In genomic region chr1:191821326-191822091, GRCm38 (mm10) we compare ENCODE assay signal across 8 mouse cellular contexts. TPM values are rescaled to one million over a fixed set of nuclear protein-coding genes. Genes with fewer than 3 reads are reported as not detected.
DNase-seq lines count a peak whose midpoint lies in the region; ATAC-seq and TF ChIP-seq lines count a peak whose summit lies in the region.

Gene Nek2 (plus strand): TSS chr1:191821444.

- H3K27me3 ChIP-seq in MEL (ENCODE audit: control insufficient read depth in 1 of 2, insufficient read depth in 2 of 2, low read length in 2 of 2): no peaks in the 10 kb centered on the region; a peak in 1 of 4 replicates
- H3K27me3 ChIP-seq in cerebellum, adult 2 months (ENCODE audit: control insufficient read depth, insufficient read depth, low read length): no peaks in the 10 kb centered on the region
- no peaks in the 10 kb centered on the region for H3K27me3 ChIP-seq in forebrain, postnatal 0 days (ENCODE audit: insufficient read depth, low read length)
- no peaks in the 10 kb centered on the region for H3K27me3 ChIP-seq in lung, embryonic 16.5 days (ENCODE audit: control insufficient read depth, insufficient read depth, low read depth, low read length)

- peaks cover 0 to 4% of the 10 kb centered on the region in 2 experiments; a peak in 2 of 4 replicates for H3K36me3 ChIP-seq in MEL (ENCODE audit: control insufficient read depth in 1 of 2, insufficient read depth in 2 of 2, low read length in 2 of 2)
- H3K36me3 ChIP-seq in forebrain, postnatal 0 days (ENCODE audit: insufficient read depth): no peaks in the 10 kb centered on the region
- peaks cover 10% of the 10 kb centered on the region for H3K36me3 ChIP-seq in lung, embryonic 16.5 days (ENCODE audit: control insufficient read depth, insufficient read depth, low read length)

- H3K4me1 ChIP-seq in MEL (ENCODE audit: control insufficient read depth in 1 of 2, insufficient read depth in 2 of 2, low read length in 2 of 2): peaks cover 0 to 9% of the 10 kb centered on the region in 2 experiments; a peak in 1 of 4 replicates
- peaks cover 9% of the 10 kb centered on the region; the same call in 1 of the 2 replicates for H3K4me1 ChIP-seq in cerebellum, adult 2 months (ENCODE audit: control insufficient read depth, insufficient read depth, low read length)
- no peaks in the 10 kb centered on the region for H3K4me1 ChIP-seq in forebrain, postnatal 0 days (ENCODE audit: insufficient read depth)
- H3K4me1 ChIP-seq in lung, embryonic 16.5 days (replicated peaks; ENCODE audit: control insufficient read depth, insufficient read depth, low read length): peaks cover 13% of the 10 kb centered on the region

- H3K9ac ChIP-seq in MEL (ENCODE audit: control insufficient read depth, low read depth, low read length, poor library complexity, severe bottlenecking): peak within 1 kb of the TSS; percentile 93
- peak within 1 kb of the TSS; percentile 44 for H3K9ac ChIP-seq in forebrain, postnatal 0 days
- peak within 1 kb of the TSS; percentile 79 for H3K9ac ChIP-seq in lung, embryonic 16.5 days (ENCODE audit: low read length)

- under 1% methylated on average over 79 of the region's 79 CpGs for WGBS in cerebellum, adult 2 months
- 2% methylated on average over 78 of the region's 79 CpGs for whole genome bisulfite sequencing in forebrain, postnatal 0 days
- WGBS in lung, embryonic 16.5 days: under 1% methylated on average over 79 of the region's 79 CpGs

- peak; percentile 98 for ATAC-seq in forebrain, postnatal 0 days
- ATAC-seq in hematopoietic stem cell, adult 5-6 weeks (replicated peaks in 1 of 2; ENCODE audit: insufficient read depth in 1 of 2, low FRiP score in 2 of 2, low TSS enrichment in 1 of 2, low read depth in 1 of 2, poor library complexity in 2 of 2, severe bottlenecking in 2 of 2): peak; percentile 93 to 94
- ATAC-seq in lung, embryonic 16.5 days (ENCODE audit: low read depth): peak; percentile 96

- peak; percentile 87 to 88 for TF ChIP-seq POLR2A in MEL (IDR thresholded peaks at IDR 0.05; ENCODE audit: control insufficient read depth in 1 of 2, insufficient read depth in 1 of 2, low read depth in 1 of 2, low read length in 2 of 2, poor library complexity in 1 of 2)
- no peak for TF ChIP-seq POLR2A in cerebellum, adult 2 months (IDR thresholded peaks at IDR 0.05; ENCODE audit: borderline replicate concordance, insufficient read depth, low read length)

- peaks cover 10% of the 10 kb centered on the region for H3K79me2 ChIP-seq in MEL (ENCODE audit: control insufficient read depth, insufficient read depth, low read length, poor library complexity)

- peak within 1 kb of the TSS; percentile 69 to 93 for H3K4me3 ChIP-seq in MEL (ENCODE audit: control insufficient read depth in 1 of 2, insufficient read depth in 1 of 2, low read depth in 2 of 2, low read length in 2 of 2)
- peak within 1 kb of the TSS; percentile 78 for H3K4me3 ChIP-seq in cerebellum, adult 2 months (replicated peaks; ENCODE audit: insufficient read depth, low read depth, low read length)
- peak within 1 kb of the TSS; percentile 63 for H3K4me3 ChIP-seq in forebrain, postnatal 0 days (ENCODE audit: low read depth, low read length)
- peak within 1 kb of the TSS; percentile 83 for H3K4me3 ChIP-seq in lung, embryonic 16.5 days (ENCODE audit: low read length)

- no peak for TF ChIP-seq CTCF in MEL (IDR thresholded peaks at IDR 0.05 in 2 of 3, conservative IDR thresholded peaks at IDR 0.05 in 1 of 3; ENCODE audit: control insufficient read depth in 1 of 3, insufficient read depth in 1 of 3, low read depth in 2 of 3, low read length in 3 of 3, poor library complexity in 1 of 3, severe bottlenecking in 1 of 3)
- no peak for TF ChIP-seq CTCF in cerebellum, adult 2 months (IDR thresholded peaks at IDR 0.05; ENCODE audit: borderline replicate concordance, insufficient read depth, low read depth, low read length)
- no peak for TF ChIP-seq CTCF in forebrain, postnatal 0 days (IDR thresholded peaks at IDR 0.05; ENCODE audit: low read depth)

- peak within 1 kb of the TSS; percentile 92 for H3K4me2 ChIP-seq in forebrain, postnatal 0 days (ENCODE audit: low read depth)
- peak within 1 kb of the TSS; percentile 73 for H3K4me2 ChIP-seq in lung, embryonic 16.5 days (ENCODE audit: low read depth, low read length)

- no peaks in the 10 kb centered on the region for H3K9me3 ChIP-seq in MEL (replicated peaks; ENCODE audit: insufficient read depth, low read length)
- no peaks in the 10 kb centered on the region for H3K9me3 ChIP-seq in forebrain, postnatal 0 days (ENCODE audit: low read length)
- H3K9me3 ChIP-seq in lung, embryonic 16.5 days (ENCODE audit: control insufficient read depth, low read length): no peaks in the 10 kb centered on the region

- peak; percentile 98 for DNase-seq in MEL (ENCODE audit: low read depth, low spot score)
- peak; percentile 94 to 95 for DNase-seq in cerebellum, adult 2 months
- DNase-seq in forebrain, postnatal 0 days: peak; percentile 98
- peak; percentile 96 for DNase-seq in layer of hippocampus, adult 9-10 months (ENCODE audit: low spot score)
- DNase-seq in ovary, postnatal 10 days (ENCODE audit: low spot score): peak; percentile 89
- DNase-seq in thymus, postnatal 10 days (ENCODE audit: low spot score in 2 of 2): peak; percentile 92

- no peak for TF ChIP-seq RAD21 in MEL (IDR thresholded peaks at IDR 0.05; ENCODE audit: low read depth, low read length)

- peak within 1 kb of the TSS; percentile 66 for H3K27ac ChIP-seq in MEL (ENCODE audit: control insufficient read depth, low read depth, low read length)
- H3K27ac ChIP-seq in cerebellum, adult 2 months (ENCODE audit: insufficient read depth, low read length): no peak within 1 kb of the TSS
- H3K27ac ChIP-seq in forebrain, postnatal 0 days (ENCODE audit: low read depth, low read length): no peak within 1 kb of the TSS
- peak within 1 kb of the TSS; percentile 75 for H3K27ac ChIP-seq in lung, embryonic 16.5 days (ENCODE audit: low read length)

- TF ChIP-seq EP300 in MEL (IDR thresholded peaks at IDR 0.05; ENCODE audit: low read depth in 1 of 2, low read length in 2 of 2): no peak

TF ChIP-seq in MEL, 35 proteins besides CTCF, POLR2A, EP300 and RAD21 (continues in another document):
- no peak for TF ChIP-seq SMC3 (IDR thresholded peaks at IDR 0.05; ENCODE audit: low read depth, low read length)
- TF ChIP-seq USF1 (IDR thresholded peaks at IDR 0.05; ENCODE audit: low read depth, low read length): peak; percentile 95
- TF ChIP-seq RCOR1 (IDR thresholded peaks at IDR 0.05; ENCODE audit: low read depth, low read length): no peak
- peak; percentile 86 for TF ChIP-seq HCFC1 (IDR thresholded peaks at IDR 0.05; ENCODE audit: low read depth, low read length)
- no peak for TF ChIP-seq GABPA (IDR thresholded peaks at IDR 0.05; ENCODE audit: low read depth, low read length)
- TF ChIP-seq SIN3A (IDR thresholded peaks at IDR 0.05; ENCODE audit: low read length): peak; percentile 100
- no peak for TF ChIP-seq ZNF384 (IDR thresholded peaks at IDR 0.05; ENCODE audit: low read depth, low read length)
- peak; percentile 33; the same call in 1 of the 2 replicates for TF ChIP-seq NRF1 (IDR thresholded peaks at IDR 0.05; ENCODE audit: insufficient read depth, low read depth, low read length, poor library complexity, severe bottlenecking)
- peak; percentile 73 for TF ChIP-seq NELFE (IDR thresholded peaks at IDR 0.05; ENCODE audit: low read depth, low read length)
- no peak for TF ChIP-seq GATA1 (IDR thresholded peaks at IDR 0.05; ENCODE audit: low read depth, low read length)
- peak; percentile 76; the same call in 1 of the 2 replicates for TF ChIP-seq ZMIZ1 (IDR thresholded peaks at IDR 0.05; ENCODE audit: low read depth, low read length)
- no peak for TF ChIP-seq MEF2A (IDR thresholded peaks at IDR 0.05; ENCODE audit: extremely low read depth, insufficient replicate concordance, low read depth, low read length, poor library complexity, severe bottlenecking)
- peak; percentile 70; the same call in 1 of the 2 replicates for TF ChIP-seq ELF1 (IDR thresholded peaks at IDR 0.05; ENCODE audit: low read depth, low read length)
- TF ChIP-seq TBP (IDR thresholded peaks at IDR 0.05; ENCODE audit: low read depth, low read length): 0 out of 2 replicates have a peak, but pooled peaks have one; percentile 33
- no peak for TF ChIP-seq MAFK (IDR thresholded peaks at IDR 0.05; ENCODE audit: borderline replicate concordance, low read depth, low read length)
- TF ChIP-seq CHD1 (IDR thresholded peaks at IDR 0.05; ENCODE audit: low read depth, low read length): no peak
- TF ChIP-seq MYC (IDR thresholded peaks at IDR 0.05; ENCODE audit: low read depth, low read length): 0 out of 2 replicates have a peak, but pooled peaks have one; percentile 40
- TF ChIP-seq E2F4 (IDR thresholded peaks at IDR 0.05; ENCODE audit: borderline replicate concordance, low read depth, low read length): no peak
- peak; percentile 78 for TF ChIP-seq MAX (IDR thresholded peaks at IDR 0.05; ENCODE audit: low read length)
- TF ChIP-seq UBTF (IDR thresholded peaks at IDR 0.05; ENCODE audit: borderline replicate concordance, insufficient read depth, low read depth, low read length): no peak
- TF ChIP-seq KAT2A (conservative IDR thresholded peaks at IDR 0.05; ENCODE audit: low read depth, low read length): no peak; the same call in 1 of the 2 replicates
- no peak for TF ChIP-seq CHD2 (IDR thresholded peaks at IDR 0.05; ENCODE audit: low read length)
- peak; percentile 69; the same call in 1 of the 2 replicates for TF ChIP-seq POLR2AphosphoS2 (IDR thresholded peaks at IDR 0.05; ENCODE audit: low read length)
- TF ChIP-seq BHLHE40 (IDR thresholded peaks at IDR 0.05; ENCODE audit: borderline replicate concordance, low read depth, low read length): peak; percentile 86
- peak; percentile 95 for TF ChIP-seq MXI1 (IDR thresholded peaks at IDR 0.05; ENCODE audit: low read depth, low read length)
- 0 out of 2 replicates have a peak, but pooled peaks have one; percentile 35 for TF ChIP-seq MAZ (IDR thresholded peaks at IDR 0.05; ENCODE audit: low read depth, low read length)
- no peak for TF ChIP-seq JUND (IDR thresholded peaks at IDR 0.05; ENCODE audit: low read depth, low read length)

RNA-seq across cellular contexts. Expression of gene Nek2, which starts in this region (rescaled TPM):
- total RNA-seq in MEL (2012; rRNA removed): 34.9 and 35.8 TPM in 2 replicates
- 10 to 100 TPM in 1 of 2 experiments, not detected in 1; 56.5 TPM for polyA plus RNA-seq in MEL (2012; ENCODE audit: insufficient read depth in 1 of 2, insufficient read length in 2 of 2, low read depth in 1 of 2, low replicate concordance in 2 of 2, missing spikeins in 1 of 2)
- polyA plus RNA-seq in cerebellum, adult 2 months (2012; rRNA removed): 4.5 and 5.0 TPM in 2 replicates
- total RNA-seq in forebrain, postnatal 0 days (2014; rRNA removed): 3.6 and 5.1 TPM in 2 replicates
- 5.0 and 6.2 TPM in 2 replicates for polyA plus RNA-seq in forebrain, postnatal 0 days (2015; fragmentation: Nextera tagmentation; extraction: Ambion mirVana)
- 24.4 and 25.0 TPM in 2 replicates for total RNA-seq in hematopoietic stem cell, adult 5-6 weeks (2017)
- 52.9 and 54.5 TPM in 2 replicates for polyA plus RNA-seq in lung, embryonic 16.5 days (2015; fragmentation: Nextera tagmentation; extraction: Ambion mirVana)

Comparison
In these comparisons a context has a peak if more than half of its experiments do, and no peak if none do; other contexts are left out.
1. H3K27ac ChIP-seq: peak in MEL (single experiment) and lung, embryonic 16.5 days (single experiment); none in cerebellum, adult 2 months (single experiment) and forebrain, postnatal 0 days (single experiment).
2. Peak in every context shown above with its lines, with median percentiles within 50 percentile points of each other: DNase-seq, H3K4me3 ChIP-seq, H3K9ac ChIP-seq and ATAC-seq.